Mouse (Mus musculus) forebrain, postnatal 0 days (tissue): ENCODE data around the gene Ism1. TPM values are rescaled to one million over a fixed set of nuclear protein-coding genes. Genes with fewer than 3 reads are reported as not detected.

Experiments
- ATAC-seq: fragments of 200-750 bp; cut with Nextera tagmentation; 2 replicates; pipeline ENCODE4 v1.8.0; 2017; ENCODE audit warnings: mild to moderate bottlenecking, moderate library complexity
- DNase-seq: peaks from one replicate; pipeline ENCODE4 v3.0.0-alpha.2; 2015
- H3K27ac ChIP-seq: fragments of 300-500 bp; sonication (generic); 2 replicates; pipeline ENCODE4 v1.5.1; 2014; ENCODE audit warnings: low read depth, mild to moderate bottlenecking, antibody characterized with exemption, low read length, moderate library complexity, mixed read lengths
- H3K27me3 ChIP-seq: fragments of 300-500 bp; sonication (generic); 2 replicates; pipeline ENCODE4 v1.6.1; 2014; ENCODE audit warnings: mild to moderate bottlenecking, low read length, mixed read lengths; ENCODE audit not compliant: insufficient read depth
- H3K36me3 ChIP-seq: fragments of 300-500 bp; sonication (generic); 2 replicates; pipeline ENCODE4 v1.6.1; 2014; ENCODE audit warnings: mild to moderate bottlenecking, moderate library complexity; ENCODE audit not compliant: insufficient read depth
- H3K4me1 ChIP-seq: fragments of 300-500 bp; sonication (generic); 2 replicates; pipeline ENCODE4 v1.6.1; 2014; ENCODE audit warnings: antibody characterized with exemption; ENCODE audit not compliant: insufficient read depth
- H3K4me2 ChIP-seq: fragments of 300-500 bp; sonication (generic); 2 replicates; pipeline ENCODE4 v1.6.1; 2014; ENCODE audit warnings: low read depth, mild to moderate bottlenecking, moderate library complexity
- H3K4me3 ChIP-seq: fragments of 300-500 bp; sonication (generic); 2 replicates; pipeline ENCODE4 v1.5.1; 2014; ENCODE audit warnings: low read depth, low read length, mixed read lengths
- H3K9ac ChIP-seq: fragments of 300-500 bp; sonication (generic); 2 replicates; pipeline ENCODE4 v1.6.1; 2014; ENCODE audit warnings: mild to moderate bottlenecking
- H3K9me3 ChIP-seq: fragments of 300-500 bp; sonication (generic); 2 replicates; pipeline ENCODE4 v1.6.1; 2016; ENCODE audit warnings: low read length
- CTCF ChIP-seq: sonication (generic); IDR thresholded peaks from 2 replicates; pipeline ENCODE4 v1.5.1; 2016; ENCODE audit warnings: antibody characterized with exemption, control low read depth, low read depth
- WGBS: fragments of 180-500 bp; shearing (Covaris S2); extraction: QIAGEN DNeasy Blood & Tissue Kit; methylation state at CpG from one replicate; pipeline ENCODE4 v1.1.7; 2014; 5-methylcytosine and 5-hydroxymethylcytosine counted together
- polyA plus RNA-seq: library from polyadenylated mRNA; unstranded; fragments of >200 nt; fragmentation: Nextera tagmentation; extraction: Ambion mirVana; gene quantifications from 2 replicates; pipeline ENCODE4 v1.2.1, GENCODE M21; 2015
- total RNA-seq: library from RNA; depleted of rRNA; stranded (reverse); fragments of >200 nt; gene quantifications from 2 replicates; pipeline ENCODE4 v1.2.3, GENCODE M21; 2014; rRNA removed

Gene Ism1
- total RNA-seq (1.8 and 2.4 TPM in 2 replicates), polyA plus RNA-seq (0.38 and 0.64 TPM in 2 replicates)

GRCm38 (mm10) chr2:139677809-139678274 lies at the start of gene Ism1:
TSS of gene Ism1 (plus strand) at chr2:139678178.
- H3K9me3 ChIP-seq = no peaks in the 10 kb centered on the region
- ATAC-seq = peak; percentile 50
- peak within 1 kb of the TSS; percentile 77 for H3K4me3 ChIP-seq
- peaks cover 30% of the 10 kb centered on the region for H3K27me3 ChIP-seq
- under 1% methylated on average over 35 of the region's 39 CpGs for WGBS
- H3K4me2 ChIP-seq = peak within 1 kb of the TSS; percentile 99
- DNase-seq = peak; percentile 5
- no peak for TF ChIP-seq CTCF
- H3K27ac ChIP-seq = peak within 1 kb of the TSS; percentile 21; the same call in 1 of the 2 replicates
- H3K36me3 ChIP-seq = no peaks in the 10 kb centered on the region
- no peaks in the 10 kb centered on the region; the same call in 1 of the 2 replicates for H3K4me1 ChIP-seq
- peak within 1 kb of the TSS; percentile 59 for H3K9ac ChIP-seq

- DNase-seq (no peak), ATAC-seq (no peak)
- no peaks in the 10 kb centered on the region for H3K36me3 ChIP-seq
- no peaks in the 10 kb centered on the region for H3K27me3 ChIP-seq
- H3K27ac ChIP-seq = no peak overlapping the region
- H3K4me3 ChIP-seq = no peak overlapping the region
- WGBS = 70% methylated on average over 4 of the region's 4 CpGs
- H3K9ac ChIP-seq = no peak overlapping the region
- no peaks in the 10 kb centered on the region for H3K4me1 ChIP-seq
- no peak overlapping the region for H3K4me2 ChIP-seq
- H3K9me3 ChIP-seq = no peaks in the 10 kb centered on the region
- TF ChIP-seq CTCF = no peak
Observed at GRCm38 (mm10) chr2:139628731-139629130, 49.2 kb upstream of the Ism1 start.

GRCm38 (mm10) chr2:139629653-139630052 lies 48.3 kb upstream of the Ism1 start:
- WGBS = 90% methylated on average over 3 of the region's 3 CpGs
- H3K36me3 ChIP-seq = no peaks in the 10 kb centered on the region
- no peaks in the 10 kb centered on the region for H3K27me3 ChIP-seq
- no peaks in the 10 kb centered on the region for H3K4me1 ChIP-seq
- ATAC-seq = no peak
- H3K4me2 ChIP-seq = no peak overlapping the region
- no peak overlapping the region for H3K27ac ChIP-seq
- no peak for TF ChIP-seq CTCF
- H3K9me3 ChIP-seq = no peaks in the 10 kb centered on the region
- no peak for DNase-seq
- H3K4me3 ChIP-seq = no peak overlapping the region
- H3K9ac ChIP-seq = no peak overlapping the region

DNA sequence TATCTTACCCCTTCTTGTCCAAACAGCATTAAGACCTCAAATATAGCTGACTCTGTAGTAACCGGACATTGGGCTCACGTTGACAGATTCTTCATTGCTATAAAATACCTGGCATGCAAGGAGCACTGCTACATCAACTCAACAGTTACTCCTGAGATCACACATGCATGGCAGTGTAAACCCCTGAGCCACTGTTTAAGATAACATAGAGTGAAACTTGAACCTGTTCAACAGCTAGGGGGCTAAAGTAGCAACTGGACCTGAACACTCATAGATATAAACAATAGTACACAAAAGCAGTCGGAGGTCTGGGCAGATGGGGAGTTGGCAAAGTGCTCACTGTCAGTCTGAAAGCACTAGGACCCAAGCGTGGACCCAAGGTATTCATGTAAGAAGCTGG lies 43.5 kb upstream of the Ism1 start:
- TF ChIP-seq CTCF = no peak
- Histone ChIP-seq H3K4me1 (no peaks in the 10 kb centered on the region), H3K9me3 (no peaks in the 10 kb centered on the region), H3K27ac (no peak overlapping the region), H3K27me3 (no peaks in the 10 kb centered on the region), H3K36me3 (no peaks in the 10 kb centered on the region), H3K4me2 (no peak overlapping the region), H3K9ac (no peak overlapping the region), H3K4me3 (no peak overlapping the region)
- DNase-seq (no peak), ATAC-seq (no peak)
- WGBS = 83% methylated on average over 4 of the region's 4 CpGs

- H3K4me2 ChIP-seq = no peak overlapping the region
- H3K4me3 ChIP-seq = no peak overlapping the region
- no peak for TF ChIP-seq CTCF
- no peak overlapping the region for H3K27ac ChIP-seq
- H3K36me3 ChIP-seq = no peaks in the 10 kb centered on the region
- 62% methylated on average over 2 of the region's 2 CpGs for WGBS
- H3K27me3 ChIP-seq = no peaks in the 10 kb centered on the region
- no peaks in the 10 kb centered on the region for H3K4me1 ChIP-seq
- H3K9me3 ChIP-seq = no peaks in the 10 kb centered on the region
- DNase-seq (no peak), ATAC-seq (no peak)
- no peak overlapping the region for H3K9ac ChIP-seq
Observed at GRCm38 (mm10) chr2:139637861-139638260, 40.1 kb upstream of the Ism1 start.

- no peak for TF ChIP-seq CTCF
Observed at GRCm38 (mm10) chr2:139641757-139642385, 36.1 kb upstream of the Ism1 start.

DNA sequence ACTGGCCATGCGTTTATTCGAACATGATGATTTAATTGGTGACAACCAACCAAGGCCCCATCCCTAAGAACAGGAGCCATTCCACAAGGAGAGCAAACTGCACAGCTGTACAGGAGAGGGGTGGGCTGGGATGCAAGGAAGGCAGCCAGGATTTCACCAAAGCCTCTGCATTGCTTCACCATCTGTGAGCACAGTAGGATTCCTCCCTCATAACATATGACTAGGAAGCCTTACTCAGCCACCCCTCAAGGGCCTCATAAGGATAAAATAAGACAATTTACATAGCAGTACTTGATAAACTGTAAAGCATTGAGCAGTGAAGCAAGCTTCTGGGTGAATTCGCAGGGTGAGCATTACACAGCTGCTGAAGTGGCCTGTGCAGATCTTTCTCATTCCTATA lies 28.5 kb upstream of the Ism1 start:
- no peak overlapping the region for H3K9ac ChIP-seq
- H3K27ac ChIP-seq = no peak overlapping the region
- no peak for DNase-seq
- TF ChIP-seq CTCF = no peak
- ATAC-seq = peak; percentile 16; the same call in 1 of the 2 replicates
- H3K4me1 ChIP-seq = no peaks in the 10 kb centered on the region
- no peaks in the 10 kb centered on the region for H3K36me3 ChIP-seq
- WGBS = 81% methylated on average over 3 of the region's 3 CpGs
- peaks cover 3% of the 10 kb centered on the region; the same call in 1 of the 2 replicates for H3K27me3 ChIP-seq
- H3K4me3 ChIP-seq = no peak overlapping the region
- H3K9me3 ChIP-seq = no peaks in the 10 kb centered on the region
- H3K4me2 ChIP-seq = no peak overlapping the region

More at GRCm38 (mm10) chr2:139641757-139642385, 36.1 kb upstream of the Ism1 start:
- WGBS = 35% methylated on average over 7 of the region's 7 CpGs
- no peak overlapping the region for H3K9ac ChIP-seq
- no peaks in the 10 kb centered on the region for H3K9me3 ChIP-seq
- H3K27ac ChIP-seq = no peak overlapping the region
- no peaks in the 10 kb centered on the region for H3K27me3 ChIP-seq
- H3K36me3 ChIP-seq = no peaks in the 10 kb centered on the region
- no peaks in the 10 kb centered on the region for H3K4me1 ChIP-seq
- no peak for ATAC-seq
- no peak overlapping the region for H3K4me3 ChIP-seq
- DNase-seq = no peak
- no peak overlapping the region for H3K4me2 ChIP-seq
